Mouse (Mus musculus): ENCODE measurements around the gene Nostrin.

DNA sequence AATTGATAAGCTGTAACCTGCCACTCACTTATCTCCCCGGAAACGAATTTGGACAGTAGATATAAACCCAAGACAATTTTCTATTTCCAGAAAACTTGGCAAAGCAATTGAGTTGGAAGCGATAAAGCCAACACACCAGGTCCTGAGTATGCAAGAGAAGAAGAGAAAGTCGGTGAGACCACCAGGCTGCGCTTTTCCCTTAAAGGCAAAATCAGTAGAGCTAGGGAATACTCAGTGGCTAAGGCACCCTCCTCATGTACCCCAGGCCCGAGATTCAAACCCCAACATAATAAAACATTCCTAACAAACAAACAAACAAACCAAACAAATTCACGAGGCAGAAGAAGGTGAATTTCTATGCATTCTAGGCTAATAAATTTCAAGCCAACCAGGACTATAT is 20.7 kb downstream of the Nostrin start:
- TF ChIP-seq CTCF (IDR thresholded peaks at IDR 0.05; ENCODE audit: low read depth), result no peak
- no peak for TF ChIP-seq EP300 (IDR thresholded peaks at IDR 0.05; ENCODE audit: low read depth)
